Mouse (Mus musculus) retina, embryonic 14.5 days (tissue): ENCODE measurements around the gene Frmd4a.
A peak's percentile ranks its signal among the peaks of the same experiment; 100 is the strongest.

Experiments
- DNase-seq: peaks from one replicate; pipeline ENCODE4 v3.0.0-alpha.2; 2015; ENCODE audit warnings: low spot score

The Frmd4a gene

DNA sequence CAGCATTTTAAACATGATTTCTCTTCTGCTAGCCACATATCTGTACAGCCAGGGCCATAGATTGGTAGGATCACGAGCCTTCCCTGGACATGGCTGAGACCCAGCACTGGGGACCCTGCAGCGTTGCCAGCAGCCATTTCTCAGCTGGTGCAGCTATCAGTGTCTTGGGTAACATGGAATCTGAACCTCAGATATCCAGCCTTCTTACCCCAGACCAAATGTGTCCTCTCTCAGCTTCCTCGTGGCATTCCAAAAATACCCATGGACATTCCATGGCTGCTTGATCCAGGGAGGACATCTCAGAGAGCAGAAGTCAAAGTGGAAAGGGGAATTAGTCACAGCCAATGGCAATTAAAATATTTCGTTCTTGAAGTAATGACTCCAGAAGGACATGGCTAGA lies 321.6 kb downstream of the Frmd4a start:
- DNase-seq = no peak

DNA sequence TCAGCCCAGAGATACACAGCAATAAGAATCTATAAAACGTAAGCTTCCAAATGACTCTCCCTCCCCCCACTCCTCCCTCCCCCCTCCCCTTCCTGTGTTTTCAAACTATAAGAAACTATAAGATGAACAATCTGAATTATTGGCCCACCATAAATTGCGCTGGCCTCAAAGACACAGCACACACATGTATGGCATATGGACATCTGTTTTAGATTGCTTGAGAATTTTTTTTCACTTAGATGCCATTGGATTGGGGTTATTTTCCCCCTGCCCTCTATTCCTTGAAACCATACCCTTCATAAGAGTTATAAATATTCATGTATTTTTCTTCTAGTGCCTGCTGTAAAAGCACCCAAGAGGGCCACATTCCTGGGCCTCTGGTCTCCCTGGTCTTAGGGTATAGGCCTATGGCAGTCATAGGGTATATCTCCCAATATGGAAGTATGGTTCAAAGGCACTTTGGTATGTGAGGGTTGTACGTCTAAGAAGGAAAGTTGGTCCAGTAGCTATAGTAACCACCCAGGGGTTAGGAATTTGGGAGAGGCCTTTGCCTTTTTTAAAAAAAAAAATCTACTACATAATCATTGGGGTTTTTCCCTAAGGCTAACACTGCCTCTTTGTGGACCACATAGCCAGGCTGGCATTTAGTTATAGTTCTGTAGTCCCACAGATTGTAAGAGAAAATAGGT lies 322.2 kb downstream of the Frmd4a start:
- no peak for DNase-seq

DNA sequence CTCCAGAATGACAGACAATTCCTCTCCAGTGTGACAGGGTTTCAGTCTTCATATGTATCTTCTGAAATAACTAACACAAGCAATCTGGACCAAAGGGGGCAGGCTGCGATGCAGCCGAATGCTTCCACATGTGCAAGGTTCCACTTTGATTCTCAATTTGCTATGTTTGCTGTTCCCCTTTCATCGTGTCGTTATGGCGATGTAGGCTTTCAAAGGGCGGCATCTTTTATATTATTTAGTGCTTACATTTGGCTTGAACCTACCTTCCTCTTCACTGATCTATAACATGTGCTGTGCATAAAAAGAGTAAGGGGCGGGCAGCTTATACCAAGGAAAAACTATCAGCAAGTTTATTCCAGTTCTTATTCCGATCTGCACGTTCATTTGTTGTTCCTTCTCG lies 322.9 kb downstream of the Frmd4a start:
- DNase-seq = no peak

DNA sequence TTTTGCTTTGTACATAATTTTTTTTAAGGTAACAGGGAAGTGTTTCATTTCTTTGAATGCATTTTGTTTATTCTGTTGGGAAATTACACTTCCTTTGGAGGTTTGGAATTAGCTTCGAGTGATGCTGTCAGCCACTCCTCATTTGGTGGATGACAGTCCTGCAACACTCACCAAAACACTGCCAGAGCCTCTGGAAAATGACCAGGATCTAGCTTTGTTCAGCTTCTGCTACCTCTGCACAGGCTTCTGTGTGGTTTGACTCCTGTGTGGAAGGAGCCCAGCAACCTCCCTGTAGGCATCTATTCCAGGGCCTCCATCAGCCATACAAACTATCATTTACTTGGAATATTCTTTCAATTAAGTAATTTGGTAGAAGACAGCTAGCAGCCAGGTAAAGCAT lies 323.6 kb downstream of the Frmd4a start:
- DNase-seq = no peak

DNA sequence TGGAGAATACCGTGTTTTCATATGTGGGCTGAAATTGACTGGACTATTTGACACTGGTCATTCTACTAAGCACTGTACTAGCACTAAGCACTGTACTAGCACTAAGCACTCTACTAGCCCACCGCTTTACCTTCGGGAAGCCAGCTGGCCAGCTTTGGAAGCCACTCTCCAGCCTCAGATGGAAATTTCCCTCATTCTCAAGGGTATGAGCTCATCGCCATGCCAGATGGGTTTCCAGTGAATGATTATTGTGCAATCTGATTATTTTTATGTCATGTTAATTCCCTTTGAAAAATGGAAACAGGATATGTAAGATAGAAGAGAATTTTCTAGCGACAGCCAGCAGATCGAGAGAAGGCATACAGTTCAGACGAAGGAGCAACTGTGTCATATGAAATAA lies 324.5 kb downstream of the Frmd4a start:
- peak; percentile 15 for DNase-seq

DNA sequence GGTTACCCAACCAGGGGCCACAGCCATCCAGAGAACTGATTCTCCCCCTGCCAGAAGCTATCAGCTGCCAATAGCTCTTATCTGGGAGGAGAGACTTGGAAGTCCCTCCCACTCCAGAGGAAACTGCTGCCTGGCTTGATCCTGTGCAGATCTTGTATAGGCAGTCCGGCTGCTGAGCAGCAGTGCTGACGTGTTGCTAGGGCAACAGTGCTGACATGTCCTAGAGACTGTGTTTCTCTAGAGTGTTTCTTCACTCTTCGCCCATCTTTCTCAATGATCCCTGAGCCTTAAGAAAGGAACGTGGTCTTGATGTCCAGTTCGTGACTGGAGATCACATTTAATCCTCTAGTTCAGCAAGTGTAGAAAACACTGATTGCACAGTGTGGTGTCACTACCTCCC lies 326.9 kb downstream of the Frmd4a start:
- DNase-seq = no peak

DNA sequence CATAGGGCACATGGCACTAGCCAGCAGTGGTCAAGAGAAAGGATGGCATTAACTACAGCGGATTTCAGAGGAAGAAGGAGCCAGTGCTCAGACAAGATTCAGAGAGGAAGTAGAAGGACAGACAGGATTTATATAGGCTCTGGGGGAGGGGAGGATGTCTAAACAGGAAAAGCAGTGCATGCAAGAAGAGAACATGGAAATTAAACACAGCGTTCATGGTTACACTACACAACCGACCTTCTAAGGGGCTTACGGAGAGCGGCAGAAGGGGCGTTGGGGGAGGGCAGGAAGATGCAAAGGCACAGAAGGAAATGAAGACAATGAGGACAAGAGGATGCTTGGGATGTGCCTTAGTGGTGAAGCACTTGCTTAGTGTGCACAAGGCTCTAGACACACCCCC lies 328.7 kb downstream of the Frmd4a start:
- DNase-seq = no peak

DNA sequence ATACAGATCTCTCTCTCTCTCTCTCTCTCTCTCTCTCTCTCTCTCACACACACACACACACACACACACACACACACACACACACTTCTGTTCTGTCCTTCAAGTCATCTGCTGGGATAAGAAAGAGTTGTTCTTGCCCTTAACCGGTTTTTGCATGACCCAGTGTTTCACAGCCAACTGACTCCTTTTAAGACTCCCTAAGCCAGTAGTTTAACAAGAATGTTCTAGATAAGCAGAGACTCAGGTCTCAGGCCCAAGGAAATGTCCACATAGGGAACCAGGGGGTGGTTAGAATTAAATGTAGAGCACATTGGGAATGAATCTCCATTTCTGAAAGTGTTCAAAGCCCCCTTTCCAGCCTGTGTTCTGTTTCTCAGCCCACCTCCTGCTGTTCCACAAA lies 329.4 kb downstream of the Frmd4a start:
- DNase-seq = no peak

DNA sequence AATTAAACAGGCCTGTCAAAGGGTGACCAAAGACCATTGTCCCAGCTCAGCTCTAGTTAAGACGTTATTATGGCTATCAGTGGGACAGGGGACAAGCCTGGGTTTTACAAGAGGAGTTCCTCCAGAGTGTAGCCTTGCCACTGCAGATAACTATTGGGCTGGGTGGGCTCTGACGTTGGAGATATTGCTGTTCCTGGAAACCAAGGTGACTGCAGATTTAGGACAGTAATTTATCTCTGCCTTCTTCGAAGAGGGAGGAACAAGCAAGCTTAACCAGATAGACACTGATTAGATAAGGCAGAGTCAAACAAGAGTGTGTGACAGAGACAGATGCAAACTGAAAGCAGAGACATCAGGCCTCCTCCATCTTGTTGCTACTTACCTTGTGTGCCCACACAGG lies 330.3 kb downstream of the Frmd4a start:
- DNase-seq = no peak

DNA sequence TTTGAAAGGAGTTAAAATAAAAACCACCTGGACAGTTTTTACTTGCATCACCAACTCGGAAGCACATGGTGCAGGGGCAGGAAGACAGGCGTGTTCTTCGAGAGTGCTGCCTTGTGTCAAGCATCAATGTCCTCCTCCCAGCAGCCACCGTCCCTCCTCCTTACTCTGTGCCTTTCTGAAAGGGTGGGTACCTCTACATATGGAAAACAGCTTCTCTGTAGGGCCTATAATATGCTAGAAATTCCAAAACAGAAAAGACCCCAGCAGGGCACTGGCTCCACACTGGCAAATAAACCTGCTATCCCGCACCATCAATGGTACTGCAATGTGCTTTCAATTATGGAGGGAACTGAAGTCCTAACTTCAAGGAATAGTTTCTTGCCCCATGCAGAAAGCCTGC lies 331.0 kb downstream of the Frmd4a start:
- DNase-seq = no peak

DNA sequence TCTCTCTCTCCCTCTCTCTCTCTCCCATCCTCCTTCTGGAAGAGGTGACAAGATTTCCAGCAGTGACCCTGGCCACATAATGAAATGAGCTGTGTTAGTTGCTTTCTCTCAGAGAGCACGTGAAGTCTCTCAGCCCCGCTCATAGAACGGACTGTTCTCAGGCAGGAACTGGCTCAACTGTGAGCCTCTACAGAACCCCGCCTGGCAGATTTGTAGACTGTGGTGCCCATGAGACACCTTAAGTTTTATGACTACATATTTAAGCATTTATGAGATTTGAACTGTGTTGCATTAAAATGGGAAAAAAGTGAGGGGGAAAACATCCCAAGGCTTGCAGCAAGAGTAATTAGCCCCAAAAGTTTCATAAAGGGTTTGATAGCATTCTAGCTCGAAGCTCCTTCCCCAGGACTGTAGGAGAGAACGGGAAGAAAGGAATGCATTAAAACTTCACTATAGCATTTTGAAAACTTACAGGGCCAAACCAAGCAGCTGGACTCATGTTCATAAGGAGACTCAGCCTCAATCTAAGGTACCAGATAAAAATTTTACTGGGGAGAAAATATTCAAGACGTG lies 339.4 kb downstream of the Frmd4a start:
- no peak for DNase-seq

DNA sequence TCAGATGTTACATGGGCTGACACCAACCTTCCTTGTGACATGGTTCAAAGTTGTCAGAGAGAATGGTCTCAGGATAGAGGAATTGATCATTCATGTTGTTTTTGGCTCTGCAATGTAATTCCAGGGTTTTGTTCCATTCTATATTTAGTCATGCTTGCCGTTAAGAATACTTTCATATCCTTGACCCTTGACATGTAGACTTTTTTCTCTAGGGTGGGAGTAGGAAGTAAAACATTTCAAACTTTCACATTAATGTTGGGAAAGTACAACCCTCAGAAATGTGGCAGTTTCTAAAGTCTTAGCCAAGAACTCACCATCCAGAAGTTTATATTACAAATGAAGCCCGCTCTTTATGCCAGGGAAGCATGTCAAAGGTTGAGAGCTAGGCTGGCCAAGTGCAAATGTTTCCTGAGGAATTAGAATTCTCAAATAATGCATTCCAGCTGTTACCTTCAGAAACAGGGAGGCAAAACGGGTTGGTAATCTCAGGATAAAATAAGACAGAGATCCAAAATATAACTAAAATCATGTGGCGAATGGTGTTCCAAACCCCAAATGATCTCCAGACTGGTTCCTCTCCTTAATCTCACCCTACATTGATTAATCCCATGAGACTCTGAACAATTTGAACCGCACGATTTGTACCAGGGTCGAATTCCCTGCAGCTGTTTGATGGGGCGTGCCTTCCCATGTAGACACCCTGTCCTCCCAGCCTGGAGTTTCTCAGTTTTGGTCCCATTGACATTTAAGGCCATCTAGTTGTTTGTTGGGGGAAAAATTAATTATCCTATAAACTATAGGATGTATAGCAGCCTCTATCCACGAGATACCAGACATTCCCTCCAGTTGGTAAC lies 344.7 kb downstream of the Frmd4a start:
- no peak for DNase-seq

DNA sequence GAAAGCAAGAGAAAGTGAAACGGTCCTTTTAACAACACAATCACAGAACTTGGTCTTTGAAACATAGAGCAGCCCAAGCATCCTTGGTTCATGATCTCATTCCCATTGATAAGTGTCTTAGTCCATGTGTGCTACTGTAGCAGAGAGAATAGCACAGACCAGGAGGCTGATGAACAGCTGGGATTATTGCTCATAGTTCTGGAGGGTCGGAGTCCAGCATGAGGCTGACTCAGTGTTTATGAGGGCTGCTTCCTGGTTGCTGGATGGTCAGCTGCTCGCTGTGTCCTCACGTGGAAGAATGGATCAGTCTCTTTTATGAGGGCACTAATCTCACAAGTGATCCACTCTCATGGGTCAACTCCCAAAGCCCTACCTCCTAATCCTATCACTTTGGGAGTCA lies 347.4 kb downstream of the Frmd4a start:
- no peak for DNase-seq

DNA sequence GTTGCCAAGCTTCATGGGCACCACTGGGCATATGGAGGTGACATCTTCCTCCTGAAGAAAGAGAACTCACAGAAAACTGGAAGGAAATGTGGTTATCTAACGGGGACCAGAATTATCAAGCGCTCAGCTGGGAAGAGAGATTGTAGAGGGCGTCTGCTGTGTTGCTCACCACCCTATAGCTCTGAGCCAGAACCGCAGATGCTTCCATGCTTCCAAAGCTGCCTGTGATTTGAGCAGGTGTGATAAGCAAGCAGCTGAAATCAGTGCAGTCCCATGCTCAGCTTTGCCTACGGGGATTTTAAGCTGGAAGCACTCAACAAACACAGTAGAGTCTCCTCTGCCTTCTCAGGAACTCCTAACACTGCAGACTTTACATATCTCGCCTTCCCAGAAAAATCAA lies 351.0 kb downstream of the Frmd4a start:
- DNase-seq = no peak

DNA sequence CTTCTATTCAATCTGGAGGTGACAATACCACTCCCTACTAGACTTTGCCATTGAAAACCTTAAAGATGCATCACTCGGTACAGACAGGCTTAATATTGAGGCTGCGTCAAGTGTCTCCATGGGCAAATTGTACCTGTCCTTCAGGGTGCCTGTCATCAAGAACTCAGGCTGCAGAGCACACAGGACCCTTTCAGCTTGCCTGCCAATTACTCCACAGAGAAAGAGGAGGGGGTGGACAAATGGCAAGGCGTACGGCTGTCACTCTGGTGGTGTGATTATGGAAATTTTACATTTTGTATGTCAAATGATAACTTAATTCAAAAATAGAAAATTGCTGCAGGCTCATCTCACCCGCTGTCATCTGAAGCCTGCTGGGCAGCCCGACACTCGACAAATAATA lies 353.0 kb downstream of the Frmd4a start:
- DNase-seq = no peak

DNA sequence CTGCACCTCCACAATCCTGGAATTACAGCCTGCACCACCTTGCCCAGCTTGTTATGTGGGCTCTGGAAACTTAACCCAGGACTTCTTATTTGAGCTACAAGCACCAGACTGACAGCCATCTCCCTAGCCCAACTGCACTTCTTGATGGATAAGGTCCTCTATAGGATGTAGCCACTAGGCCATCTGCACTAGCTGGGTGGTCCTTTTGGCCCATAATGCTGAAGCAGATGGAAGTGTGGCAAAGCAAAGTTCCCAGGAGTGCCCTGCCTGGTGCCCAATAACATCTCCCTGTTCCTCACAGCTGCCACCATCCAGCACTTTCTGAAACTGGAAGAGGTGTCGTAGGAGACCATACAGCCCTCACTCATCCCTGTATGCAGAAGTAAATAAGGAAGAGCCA lies 353.8 kb downstream of the Frmd4a start:
- no peak for DNase-seq

DNA sequence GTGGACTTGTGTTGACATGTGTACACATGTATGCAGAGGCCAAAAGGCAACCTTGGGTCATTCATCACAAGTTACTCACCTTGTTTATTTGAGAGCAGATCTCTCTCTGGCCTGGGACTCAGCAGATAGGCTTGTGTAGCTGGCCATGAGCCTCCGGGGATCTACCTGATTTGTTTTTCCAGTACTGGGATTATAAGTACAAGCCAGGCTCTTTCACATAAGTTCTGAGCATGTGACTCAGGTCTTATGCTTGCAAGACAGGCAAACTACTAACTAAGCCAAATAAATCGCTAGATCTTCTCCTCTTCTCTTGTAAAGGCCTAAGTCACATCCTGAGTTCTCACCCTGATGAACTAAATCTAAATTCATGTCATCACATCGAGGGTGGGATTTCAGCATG lies 361.3 kb downstream of the Frmd4a start:
- DNase-seq = no peak

DNA sequence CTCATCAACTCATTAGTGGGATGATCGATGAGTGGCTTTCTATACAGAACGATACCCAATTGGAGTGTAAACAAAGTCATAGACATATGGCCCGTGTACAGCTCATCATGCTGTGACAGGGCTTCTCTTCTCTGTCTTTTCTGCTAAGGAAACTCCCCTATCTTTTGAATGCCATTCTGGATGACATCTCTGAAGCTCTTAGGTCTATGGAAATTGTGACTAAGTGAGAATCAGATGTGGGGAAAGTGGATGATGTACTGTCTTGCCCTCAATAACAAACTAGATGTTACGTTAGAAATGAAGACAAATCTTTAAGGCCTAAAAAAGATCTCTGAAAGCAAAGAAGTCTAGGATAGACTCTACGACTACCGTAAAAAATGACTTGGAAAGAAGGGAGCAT lies 362.9 kb downstream of the Frmd4a start:
- DNase-seq = no peak

DNA sequence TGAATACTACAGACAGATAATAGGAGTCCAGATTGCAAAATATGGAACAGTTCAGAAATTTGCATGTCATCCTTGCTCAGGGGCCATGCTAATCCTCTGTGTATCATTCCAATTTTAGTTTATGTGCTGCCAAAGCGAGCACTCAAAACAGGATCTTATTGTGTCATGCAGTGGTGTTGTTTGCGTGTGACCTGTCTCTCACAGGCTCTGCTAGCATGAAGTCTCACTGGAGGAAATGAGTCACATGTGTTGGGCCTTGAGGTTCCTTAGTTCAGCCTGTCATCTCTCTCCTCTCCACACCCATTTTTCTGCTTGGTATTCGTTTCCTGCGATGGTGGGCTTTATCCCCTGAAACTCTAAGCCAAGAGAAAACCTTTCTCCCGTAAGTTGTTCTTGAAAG lies 363.4 kb downstream of the Frmd4a start:
- no peak for DNase-seq

DNA sequence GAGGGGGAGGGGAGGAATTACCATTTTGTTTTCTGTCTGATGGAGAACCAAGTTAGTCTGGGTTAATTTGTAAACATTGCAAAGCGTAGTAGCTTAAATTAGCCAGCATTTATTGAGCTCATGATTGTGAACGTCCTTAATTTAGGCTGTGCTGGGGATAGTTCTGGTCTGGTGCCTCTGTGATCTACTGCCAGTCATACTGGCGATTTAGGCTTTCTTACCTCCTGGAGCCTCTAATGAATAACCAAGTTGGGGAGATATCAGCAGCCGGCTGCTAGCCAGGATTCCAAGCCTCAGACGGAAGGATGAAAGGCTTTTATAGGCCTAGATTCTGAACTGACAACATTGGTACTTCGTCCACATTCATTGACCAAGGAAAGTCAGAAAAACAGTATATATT lies 369.0 kb downstream of the Frmd4a start:
- no peak for DNase-seq

DNA sequence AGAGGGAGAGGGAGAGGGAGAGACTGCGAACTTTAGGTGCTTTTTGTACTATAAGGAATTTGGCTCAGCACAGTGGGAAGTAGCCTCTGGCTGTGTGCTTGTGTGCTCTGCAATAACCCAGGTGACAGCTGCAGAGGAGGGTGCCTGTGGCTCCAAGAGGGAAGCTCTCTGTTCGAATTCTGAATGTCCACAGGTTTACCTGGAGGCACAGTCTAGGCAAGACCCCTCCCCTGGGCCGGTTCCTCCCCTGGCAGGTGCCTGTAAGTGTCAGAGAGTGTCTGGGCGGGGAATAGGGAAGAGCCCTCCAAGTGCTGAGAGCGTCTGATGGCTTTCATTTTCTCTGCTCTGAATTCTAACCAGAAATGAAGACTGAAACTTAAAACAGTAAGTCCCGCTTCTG lies 371.8 kb downstream of the Frmd4a start:
- DNase-seq = no peak

DNA sequence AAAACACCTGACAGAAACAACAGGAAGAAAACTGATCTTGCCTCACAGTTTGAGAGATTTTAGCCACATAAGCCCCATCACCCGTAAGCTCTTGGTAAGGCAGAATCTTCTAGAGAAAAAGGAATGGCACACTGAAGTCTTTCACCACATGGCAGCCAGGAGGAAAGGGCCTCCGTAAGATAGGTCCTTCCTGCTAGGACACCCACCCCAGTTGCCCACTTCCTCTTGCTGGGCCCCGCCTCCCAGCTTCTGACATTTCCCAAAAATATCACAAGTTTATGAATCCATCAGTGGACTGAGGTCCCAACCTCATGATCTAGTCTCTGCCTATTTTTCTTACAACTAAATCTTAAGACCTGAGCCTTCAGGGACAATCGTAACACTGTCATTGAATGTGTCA lies 373.6 kb downstream of the Frmd4a start:
- no peak for DNase-seq

DNA sequence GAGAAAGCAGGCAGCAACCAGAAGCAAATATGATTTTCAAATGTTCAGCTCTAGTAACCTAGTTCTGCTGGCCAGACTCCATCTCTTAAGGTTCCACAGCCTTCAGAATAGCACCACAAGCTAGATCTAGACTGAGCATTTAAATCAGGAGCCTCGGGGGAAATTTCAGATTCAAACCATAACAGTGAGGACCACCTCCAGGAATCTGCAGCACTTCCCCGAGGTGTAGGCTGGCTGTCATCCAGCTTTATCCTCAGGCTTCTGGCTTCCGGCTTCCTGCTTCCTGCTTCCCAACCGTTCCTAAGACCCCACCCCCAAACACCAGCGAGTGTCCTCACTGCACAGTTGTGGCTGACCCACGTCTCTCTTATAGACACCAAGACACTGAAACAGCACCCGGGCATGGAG lies 374.2 kb downstream of the Frmd4a start:
- no peak for DNase-seq

DNA sequence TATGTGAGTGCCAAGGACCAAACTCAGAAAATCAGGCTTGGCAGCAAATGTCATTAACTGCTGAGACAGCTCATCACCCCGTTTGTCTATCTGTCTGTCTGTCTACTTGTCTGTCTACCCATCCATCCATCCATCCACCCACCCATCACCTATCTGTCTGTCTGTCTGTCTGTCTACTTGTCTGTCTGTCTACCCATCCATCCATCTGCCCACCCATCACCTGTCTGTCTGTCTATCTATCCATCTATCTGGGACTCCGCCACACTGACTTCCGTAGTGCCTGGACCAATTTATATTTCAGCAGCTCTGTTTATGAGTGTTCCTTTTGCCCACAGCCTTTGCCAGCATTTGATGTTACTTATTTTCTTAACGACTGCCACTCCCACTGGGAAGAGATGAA lies 375.5 kb downstream of the Frmd4a start:
- no peak for DNase-seq
